Mouse (Mus musculus) lung, postnatal 0 days (tissue): ENCODE results near the gene Plcl1. TPM values are rescaled to one million over a fixed set of nuclear protein-coding genes. Genes with fewer than 3 reads are reported as not detected.

Experiments used
- ATAC-seq: fragments of 200-750 bp; cut with Nextera tagmentation; 2 replicates; pipeline ENCODE4 v1.8.0; 2017; ENCODE audit warnings: moderate library complexity
- DNase-seq: peaks from one replicate; pipeline ENCODE4 v3.0.0-alpha.2; 2016; ENCODE audit warnings: low spot score
- H3K27ac ChIP-seq: fragments of 300-500 bp; sonication (generic); 2 replicates; pipeline ENCODE4 v1.5.1; 2014; ENCODE audit warnings: antibody characterized with exemption, mild to moderate bottlenecking, low read length, mixed read lengths
- H3K27me3 ChIP-seq: fragments of 300-500 bp; sonication (generic); replicated peaks from 2 replicates; pipeline ENCODE4 v1.6.1; 2014; ENCODE audit warnings: low read length, mixed read lengths; ENCODE audit not compliant: insufficient read depth
- H3K36me3 ChIP-seq: fragments of 300-500 bp; sonication (generic); 2 replicates; pipeline ENCODE4 v1.6.1; 2014; ENCODE audit warnings: low read length, mixed read lengths; ENCODE audit not compliant: insufficient read depth
- H3K4me1 ChIP-seq: fragments of 300-500 bp; sonication (generic); 2 replicates; pipeline ENCODE4 v1.6.1; 2014; ENCODE audit warnings: antibody characterized with exemption, low read depth, low read length, mixed read lengths; ENCODE audit not compliant: insufficient read depth
- H3K4me2 ChIP-seq: fragments of 300-500 bp; sonication (generic); replicated peaks from 2 replicates; pipeline ENCODE4 v1.6.1; 2014; ENCODE audit warnings: low read depth, mild to moderate bottlenecking, low read length, moderate library complexity, mixed read lengths
- H3K4me3 ChIP-seq: fragments of 300-500 bp; sonication (generic); 2 replicates; pipeline ENCODE4 v1.5.1; 2014; ENCODE audit warnings: low read depth, low read length
- H3K9ac ChIP-seq: fragments of 300-500 bp; sonication (generic); replicated peaks from 2 replicates; pipeline ENCODE4 v1.6.1; 2014; ENCODE audit warnings: low read depth, mild to moderate bottlenecking
- H3K9me3 ChIP-seq: fragments of 300-500 bp; sonication (generic); 2 replicates; pipeline ENCODE4 v1.6.1; 2016; ENCODE audit warnings: low read length, mixed read lengths
- CTCF ChIP-seq: IDR thresholded peaks from 2 replicates; pipeline ENCODE4 v1.5.1; 2016; ENCODE audit warnings: antibody characterized with exemption, mild to moderate bottlenecking
- EP300 ChIP-seq: IDR thresholded peaks from 2 replicates; pipeline ENCODE4 v1.6.1; 2016; ENCODE audit warnings: antibody characterized with exemption, mild to moderate bottlenecking, control low read depth
- WGBS: fragments of 180-500 bp; shearing (Covaris S2); extraction: QIAGEN DNeasy Blood & Tissue Kit; methylation state at CpG from one replicate; pipeline ENCODE4 v1.1.7; 2014; 5-methylcytosine and 5-hydroxymethylcytosine counted together
- polyA plus RNA-seq: library from polyadenylated mRNA; unstranded; fragments of >200 nt; fragmentation: Nextera tagmentation; extraction: Ambion mirVana; gene quantifications from 2 replicates; pipeline ENCODE4 v1.2.1, GENCODE M21; 2015

Gene Plcl1
- polyA plus RNA-seq, 1 experiment from 2014 or later: 1.7 TPM

GRCm38 (mm10) chr1:55749770-55750169 lies 344.0 kb downstream of the Plcl1 start:
- no peak for ATAC-seq
- TF ChIP-seq CTCF: no peak
- WGBS: 76% methylated on average over 7 of the region's 7 CpGs

GRCm38 (mm10) chr1:55755742-55756141 lies 350.0 kb downstream of the Plcl1 start:
- H3K9ac ChIP-seq: no peak overlapping the region
- no peak overlapping the region for H3K27ac ChIP-seq
- no peaks in the 10 kb centered on the region for H3K36me3 ChIP-seq
- ATAC-seq (no peak), DNase-seq (peak; percentile 18)
- H3K4me1 ChIP-seq: no peaks in the 10 kb centered on the region
- no peak overlapping the region for H3K4me2 ChIP-seq
- peak; percentile 77 for TF ChIP-seq CTCF
- TF ChIP-seq EP300: no peak
- WGBS: 61% methylated on average over 10 of the region's 10 CpGs
- no peak overlapping the region for H3K4me3 ChIP-seq
- no peaks in the 10 kb centered on the region for H3K27me3 ChIP-seq
- H3K9me3 ChIP-seq: no peaks in the 10 kb centered on the region

More at GRCm38 (mm10) chr1:55749770-55750169, 344.0 kb downstream of the Plcl1 start:
- Histone ChIP-seq H3K27ac (no peak overlapping the region), H3K9ac (no peak overlapping the region), H3K4me3 (no peak overlapping the region), H3K36me3 (no peaks in the 10 kb centered on the region), H3K9me3 (no peaks in the 10 kb centered on the region), H3K27me3 (no peaks in the 10 kb centered on the region), H3K4me1 (no peaks in the 10 kb centered on the region), H3K4me2 (no peak overlapping the region)
- no peak for DNase-seq

- ATAC-seq: no peak
Measured at GRCm38 (mm10) chr1:55762284-55762683, 356.6 kb downstream of the Plcl1 start.

GRCm38 (mm10) chr1:55763171-55763570 lies 357.4 kb downstream of the Plcl1 start:
- Histone ChIP-seq H3K36me3 (no peaks in the 10 kb centered on the region), H3K4me1 (no peaks in the 10 kb centered on the region), H3K9me3 (no peaks in the 10 kb centered on the region), H3K27me3 (no peaks in the 10 kb centered on the region), H3K27ac (no peak overlapping the region), H3K4me3 (no peak overlapping the region), H3K9ac (no peak overlapping the region), H3K4me2 (no peak overlapping the region)
- no peak for ATAC-seq
- WGBS: 81% methylated on average over 2 of the region's 2 CpGs
- no peak for TF ChIP-seq EP300
- TF ChIP-seq CTCF: no peak
- no peak for DNase-seq

More at GRCm38 (mm10) chr1:55762284-55762683, 356.6 kb downstream of the Plcl1 start:
- no peak overlapping the region for H3K9ac ChIP-seq
- 70% methylated on average over 5 of the region's 5 CpGs for WGBS
- no peak overlapping the region for H3K4me2 ChIP-seq
- H3K9me3 ChIP-seq: no peaks in the 10 kb centered on the region
- no peaks in the 10 kb centered on the region for H3K36me3 ChIP-seq
- H3K27ac ChIP-seq: no peak overlapping the region
- no peaks in the 10 kb centered on the region for H3K27me3 ChIP-seq
- TF ChIP-seq EP300 (no peak), CTCF (no peak)
- DNase-seq: no peak
- H3K4me1 ChIP-seq: no peaks in the 10 kb centered on the region
- H3K4me3 ChIP-seq: no peak overlapping the region

GRCm38 (mm10) chr1:55766743-55767142 lies 361.0 kb downstream of the Plcl1 start:
- no peaks in the 10 kb centered on the region for H3K36me3 ChIP-seq
- no peaks in the 10 kb centered on the region for H3K9me3 ChIP-seq
- H3K9ac ChIP-seq: no peak overlapping the region
- H3K27ac ChIP-seq: no peak overlapping the region
- no peak overlapping the region for H3K4me3 ChIP-seq
- H3K4me2 ChIP-seq: no peak overlapping the region
- no peak for TF ChIP-seq CTCF
- no peak for TF ChIP-seq EP300
- H3K4me1 ChIP-seq: no peaks in the 10 kb centered on the region
- ATAC-seq: no peak; the same call in 1 of the 2 replicates
- H3K27me3 ChIP-seq: no peaks in the 10 kb centered on the region
- 30% methylated on average over 1 of the region's 1 CpGs for WGBS
- DNase-seq: peak; percentile 24

GRCm38 (mm10) chr1:55770072-55770785 lies 364.5 kb downstream of the Plcl1 start:
- Histone ChIP-seq H3K4me3 (no peak overlapping the region), H3K4me1 (no peaks in the 10 kb centered on the region), H3K36me3 (no peaks in the 10 kb centered on the region), H3K27ac (no peak overlapping the region), H3K9ac (no peak overlapping the region), H3K27me3 (no peaks in the 10 kb centered on the region), H3K9me3 (no peaks in the 10 kb centered on the region), H3K4me2 (no peak overlapping the region)
- ATAC-seq (no peak), DNase-seq (no peak)
- no peak for TF ChIP-seq EP300

GRCm38 (mm10) chr1:55792817-55793216 lies 387.1 kb downstream of the Plcl1 start:
- no peak for ATAC-seq
- 51% methylated on average over 6 of the region's 6 CpGs for WGBS

More at GRCm38 (mm10) chr1:55792817-55793216, 387.1 kb downstream of the Plcl1 start:
- Histone ChIP-seq H3K4me1 (no peaks in the 10 kb centered on the region), H3K27ac (no peak overlapping the region), H3K9me3 (no peaks in the 10 kb centered on the region), H3K36me3 (no peaks in the 10 kb centered on the region), H3K4me3 (no peak overlapping the region), H3K9ac (no peak overlapping the region), H3K4me2 (no peak overlapping the region), H3K27me3 (no peaks in the 10 kb centered on the region)
- no peak for TF ChIP-seq EP300
- TF ChIP-seq CTCF: no peak
- no peak for DNase-seq

Other genes starting within 250 kb of the Plcl1 start
- 13.6 and 13.9 TPM in 2 replicates for gene Rftn2, start 179.1 kb upstream of the Plcl1 start, polyA plus RNA-seq
- gene Mars2, start 168.7 kb upstream of the Plcl1 start, polyA plus RNA-seq: 1.3 and 1.4 TPM in 2 replicates
- 0.36 TPM in 1 of 2 replicates, not detected in the other for gene Boll, start 42.5 kb upstream of the Plcl1 start, polyA plus RNA-seq